Mouse (Mus musculus): ENCODE results near the gene Isg20l2. TPM values are rescaled to one million over a fixed set of nuclear protein-coding genes. Genes with fewer than 3 reads are reported as not detected.

Isg20l2 gene
- polyA plus RNA-seq, 1 experiment from 2014 or later: 21.0 TPM

DNA sequence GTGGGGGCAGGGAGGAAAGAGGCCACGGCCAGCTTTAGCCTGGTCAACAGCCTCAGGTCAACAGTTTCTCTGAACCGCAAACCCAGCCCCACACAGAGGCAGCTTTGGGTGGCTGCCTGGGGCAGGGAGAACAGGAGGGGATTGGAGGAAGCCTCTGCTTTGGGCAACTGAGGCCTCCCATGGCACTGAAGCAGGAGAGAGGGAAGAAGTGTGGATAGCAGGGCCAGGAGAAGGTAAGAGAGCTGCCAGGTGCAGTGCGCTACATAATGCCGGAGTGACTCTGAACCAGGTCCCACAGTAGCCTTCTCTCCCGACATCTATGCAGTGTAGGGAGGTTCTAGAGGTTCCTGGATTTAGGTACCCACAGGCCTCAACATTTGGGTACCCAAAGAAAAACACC is 50.6 kb downstream of the Isg20l2 start:
- no peaks in the 10 kb centered on the region for H3K36me3 ChIP-seq (replicated peaks)
- H3K9me3 ChIP-seq (replicated peaks): no peaks in the 10 kb centered on the region
- H3K27ac ChIP-seq (replicated peaks): no peak overlapping the region
- no peak overlapping the region for H3K4me2 ChIP-seq
- WGBS (ENCODE audit: insufficient replicate concordance): 75% methylated on average over 5 of the region's 5 CpGs
- H3K4me1 ChIP-seq (replicated peaks): peaks cover 29% of the 10 kb centered on the region
- peaks cover 47% of the 10 kb centered on the region for H3K27me3 ChIP-seq
- no peak for ATAC-seq (ENCODE audit: insufficient read depth)
- no peak overlapping the region for H3K9ac ChIP-seq
- H3K4me3 ChIP-seq (replicated peaks): no peak overlapping the region

DNA sequence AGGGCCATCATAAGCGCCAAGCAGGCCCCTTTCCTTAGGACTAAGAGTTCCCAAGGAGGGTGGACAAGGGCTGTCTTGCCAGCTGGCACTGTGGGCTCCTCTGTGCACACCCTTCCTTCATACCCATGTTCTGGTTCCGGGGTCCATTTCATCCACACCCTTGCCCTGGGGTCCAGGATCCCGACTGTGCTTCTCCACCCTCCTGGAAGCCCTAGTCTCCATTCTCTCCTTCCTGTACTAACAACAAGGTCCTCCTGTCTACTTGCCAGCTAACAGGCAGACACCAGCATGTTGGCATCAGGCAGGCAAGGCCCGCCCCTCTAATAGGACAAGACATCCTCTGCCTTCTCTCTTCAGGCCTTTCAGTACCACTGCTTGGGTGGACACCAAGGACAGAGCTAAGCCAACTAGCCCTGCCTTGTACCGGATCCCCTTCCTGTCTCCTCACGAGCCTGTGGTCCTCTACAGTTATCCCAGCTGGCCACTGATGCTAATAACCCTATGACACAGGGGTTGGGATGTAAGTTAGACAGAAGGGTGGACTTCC is 51.2 kb downstream of the Isg20l2 start:
- Histone ChIP-seq H3K27me3 (peaks cover 47% of the 10 kb centered on the region), H3K4me2 (no peak overlapping the region), H3K36me3 (replicated peaks) (no peaks in the 10 kb centered on the region), H3K4me1 (replicated peaks) (peaks cover 30% of the 10 kb centered on the region), H3K27ac (replicated peaks) (no peak overlapping the region), H3K9ac (no peak overlapping the region), H3K4me3 (replicated peaks) (no peak overlapping the region), H3K9me3 (replicated peaks) (no peaks in the 10 kb centered on the region)
- ATAC-seq (ENCODE audit: insufficient read depth): no peak
- 61% methylated on average over 6 of the region's 6 CpGs for WGBS (ENCODE audit: insufficient replicate concordance)

DNA sequence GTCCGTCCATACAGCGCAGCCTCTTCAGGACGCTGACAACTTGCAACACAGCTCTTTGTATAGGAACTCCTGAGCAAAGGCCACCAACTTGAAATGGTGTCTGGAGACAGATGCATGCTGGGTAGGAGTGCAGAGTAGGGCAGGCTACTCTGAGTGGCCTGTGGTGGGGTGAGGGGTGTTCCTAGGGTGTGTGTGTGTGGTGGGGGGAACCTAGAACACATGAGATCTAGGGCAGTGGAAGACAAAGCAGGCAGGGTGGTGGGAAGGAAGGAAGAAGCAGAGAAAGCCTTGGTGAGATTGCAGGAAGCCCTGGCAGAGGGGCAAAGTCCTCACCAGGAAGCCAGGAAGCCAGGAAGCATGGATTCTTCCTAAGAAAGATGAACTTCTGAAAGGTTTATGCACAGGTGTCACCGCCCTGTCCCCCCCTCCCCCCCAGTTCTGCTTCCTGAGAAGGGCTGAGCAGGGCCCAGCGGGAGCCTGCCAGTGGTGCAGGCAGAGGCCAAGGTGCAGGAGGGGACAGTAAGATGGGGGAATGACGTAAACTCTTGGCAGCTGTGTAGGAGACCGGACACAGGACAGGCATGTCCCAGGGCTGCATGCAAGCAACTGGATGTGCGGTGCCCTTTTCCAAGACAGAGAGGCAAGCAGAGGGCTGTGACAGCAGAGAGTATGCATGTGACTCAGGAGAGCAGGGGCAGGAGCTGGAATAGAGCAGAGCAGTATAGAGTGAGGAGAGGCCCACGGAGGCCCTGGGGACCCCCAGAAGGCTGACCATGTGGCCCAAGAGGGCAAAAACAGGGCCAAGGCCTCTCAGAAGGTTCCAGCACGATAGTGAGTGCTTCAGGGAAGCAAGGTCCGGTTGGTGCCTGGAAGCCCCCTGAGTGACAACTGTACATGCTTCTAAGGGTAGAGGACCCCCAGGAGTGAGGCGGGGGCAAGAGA is 52.1 kb downstream of the Isg20l2 start:
- H3K4me2 ChIP-seq: peak overlapping the region; percentile 36
- no peaks in the 10 kb centered on the region for H3K36me3 ChIP-seq (replicated peaks)
- ATAC-seq (ENCODE audit: insufficient read depth): peak; percentile 3; the same call in 1 of the 2 replicates
- H3K9ac ChIP-seq: no peak overlapping the region
- H3K27ac ChIP-seq (replicated peaks): peak overlapping the region; percentile 72
- H3K4me1 ChIP-seq (replicated peaks): peaks cover 39% of the 10 kb centered on the region
- no peaks in the 10 kb centered on the region for H3K9me3 ChIP-seq (replicated peaks)
- H3K27me3 ChIP-seq: peaks cover 44% of the 10 kb centered on the region
- 27% methylated on average over 12 of the region's 12 CpGs for WGBS (ENCODE audit: insufficient replicate concordance)
- no peak overlapping the region for H3K4me3 ChIP-seq (replicated peaks)

DNA sequence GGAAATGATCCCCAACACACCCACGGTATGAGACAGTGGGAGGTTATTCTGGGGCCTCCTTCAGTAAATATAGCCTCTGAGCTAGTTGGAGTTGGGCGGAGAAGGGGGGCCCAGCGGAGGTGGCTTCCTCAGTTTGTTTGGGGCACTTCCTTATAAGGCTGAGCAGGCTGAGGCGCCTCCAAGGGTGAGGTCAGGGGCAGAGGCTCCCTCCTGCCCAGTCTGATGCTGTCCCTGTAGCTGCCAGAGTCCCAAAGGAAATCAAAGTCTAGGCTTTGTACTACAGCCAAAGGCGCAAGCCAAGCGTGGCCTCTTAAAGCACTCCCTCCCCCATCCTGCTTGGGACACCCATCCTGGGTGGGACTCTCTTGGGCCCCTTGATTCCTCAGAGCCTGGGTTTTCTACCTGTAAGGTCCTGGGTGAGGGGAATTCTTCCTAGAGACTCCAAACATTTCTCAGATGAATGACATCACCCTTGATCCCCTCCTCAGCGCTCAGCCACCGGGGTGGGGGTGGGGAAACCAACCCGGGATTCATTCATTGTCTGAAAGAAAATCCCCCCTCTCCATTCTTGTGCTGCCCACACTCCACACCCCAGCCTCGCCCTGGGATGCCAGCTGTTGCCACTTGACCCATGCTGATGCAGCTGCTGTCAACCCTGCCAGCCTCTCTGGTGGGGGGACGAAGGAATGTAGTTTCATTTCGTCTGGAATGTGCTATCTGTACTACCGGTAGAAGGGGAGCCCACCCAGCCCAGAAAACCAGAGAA is 52.9 kb downstream of the Isg20l2 start:
- H3K9ac ChIP-seq: no peak overlapping the region

DNA sequence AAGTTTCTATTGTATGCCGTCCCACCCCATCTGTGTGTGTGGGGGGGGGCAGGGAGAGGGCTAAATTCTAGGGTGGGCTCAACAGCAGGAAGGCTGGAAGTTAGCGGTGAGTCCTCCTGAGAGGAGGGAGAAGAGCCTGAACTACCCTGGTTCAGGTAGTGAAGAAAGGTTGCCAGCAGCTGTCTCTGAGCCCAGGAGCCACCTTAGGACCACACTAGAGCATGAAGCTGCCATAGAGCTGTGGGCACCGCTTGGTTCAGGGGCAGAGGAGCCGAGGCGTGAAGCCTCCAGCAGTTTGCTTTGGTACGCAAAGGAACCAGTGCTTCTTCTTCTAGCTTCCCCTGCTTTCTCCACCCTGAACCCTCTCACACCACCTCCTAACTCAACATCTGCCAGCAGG is 53.5 kb downstream of the Isg20l2 start:
- H3K27me3 ChIP-seq: peaks cover 46% of the 10 kb centered on the region
- no peak overlapping the region for H3K9ac ChIP-seq
- 58% methylated on average over 6 of the region's 6 CpGs for WGBS (ENCODE audit: insufficient replicate concordance)
- H3K9me3 ChIP-seq (replicated peaks): no peaks in the 10 kb centered on the region
- H3K27ac ChIP-seq (replicated peaks): peak overlapping the region; percentile 72; the same call in 1 of the 2 replicates
- no peak overlapping the region for H3K4me3 ChIP-seq (replicated peaks)
- H3K4me2 ChIP-seq: peak overlapping the region; percentile 36; the same call in 1 of the 2 replicates
- no peaks in the 10 kb centered on the region for H3K36me3 ChIP-seq (replicated peaks)
- peaks cover 53% of the 10 kb centered on the region for H3K4me1 ChIP-seq (replicated peaks)
- ATAC-seq (ENCODE audit: insufficient read depth): no peak

More for the DNA sequence above, 52.9 kb downstream of the Isg20l2 start:
- no peaks in the 10 kb centered on the region for H3K9me3 ChIP-seq (replicated peaks)
- peak overlapping the region; percentile 72 for H3K27ac ChIP-seq (replicated peaks)
- no peaks in the 10 kb centered on the region for H3K36me3 ChIP-seq (replicated peaks)
- ATAC-seq (ENCODE audit: insufficient read depth): peak; percentile 49
- H3K4me2 ChIP-seq: peak overlapping the region; percentile 36
- H3K27me3 ChIP-seq: peaks cover 46% of the 10 kb centered on the region
- H3K4me1 ChIP-seq (replicated peaks): peaks cover 48% of the 10 kb centered on the region
- WGBS (ENCODE audit: insufficient replicate concordance): 8% methylated on average over 13 of the region's 13 CpGs
- no peak overlapping the region for H3K4me3 ChIP-seq (replicated peaks)

DNA sequence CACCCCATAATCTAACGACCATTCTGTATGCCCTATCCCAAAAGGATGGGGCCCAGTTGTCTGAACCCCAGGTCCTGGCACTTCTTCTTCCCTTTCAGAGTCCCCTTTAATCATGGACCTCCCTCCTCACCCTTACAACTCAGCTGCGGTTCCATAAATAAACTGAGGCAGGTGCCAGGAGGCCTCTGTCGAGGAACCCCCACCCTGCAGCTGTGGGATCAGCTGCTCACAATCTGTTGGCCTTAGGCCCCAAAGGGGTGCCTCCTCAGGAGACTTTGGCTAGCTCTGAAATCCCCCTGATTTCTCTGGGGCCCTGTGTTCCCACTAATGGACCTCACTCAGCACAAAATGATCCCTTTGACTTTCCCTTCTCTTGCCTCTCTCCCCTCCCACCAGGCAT is 54.0 kb downstream of the Isg20l2 start:
- no peak overlapping the region for H3K4me2 ChIP-seq

DNA sequence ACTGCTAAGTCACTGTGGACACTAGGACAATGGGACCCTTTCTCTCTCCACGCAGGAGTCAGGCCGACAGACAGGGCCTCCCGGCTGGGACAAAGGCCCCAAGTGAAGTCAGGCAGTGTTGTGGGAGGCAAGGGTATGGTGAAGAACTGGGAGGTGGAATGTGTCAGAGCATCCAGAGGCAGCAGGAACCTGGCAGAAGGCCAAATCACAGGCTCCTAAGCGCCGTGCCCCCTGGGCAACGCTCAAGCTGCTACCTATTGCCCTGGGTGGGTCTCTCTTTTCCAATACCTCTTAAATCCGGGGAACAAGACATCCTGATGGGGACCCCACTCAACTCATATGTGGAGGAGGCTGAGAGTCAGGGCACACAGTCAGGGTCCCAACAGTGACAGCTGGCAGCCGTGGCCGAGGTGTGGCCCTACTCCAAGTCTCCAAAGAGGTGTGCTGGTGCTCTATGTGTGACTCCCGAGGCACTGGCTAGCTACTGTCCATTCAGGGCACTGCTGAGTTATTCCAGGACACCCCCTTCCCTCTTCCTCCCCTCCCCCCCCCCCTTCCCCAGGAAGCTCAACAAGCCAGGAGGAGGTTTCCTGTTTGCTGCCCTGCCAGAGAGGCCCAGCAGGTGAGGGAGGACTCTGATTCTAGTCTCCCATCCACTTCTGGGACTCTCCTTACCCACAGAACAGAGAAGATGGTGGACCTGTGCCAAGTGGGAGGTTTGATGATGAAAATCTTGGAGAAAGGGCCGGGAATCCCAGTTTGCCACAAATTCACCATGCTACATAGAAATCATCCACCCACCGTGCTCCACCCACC is 55.6 kb downstream of the Isg20l2 start:
- Histone ChIP-seq H3K27me3 (peaks cover 61% of the 10 kb centered on the region), H3K4me3 (replicated peaks) (no peak overlapping the region), H3K4me1 (replicated peaks) (peaks cover 53% of the 10 kb centered on the region), H3K9ac (no peak overlapping the region), H3K9me3 (replicated peaks) (no peaks in the 10 kb centered on the region), H3K27ac (replicated peaks) (no peak overlapping the region), H3K36me3 (replicated peaks) (no peaks in the 10 kb centered on the region), H3K4me2 (no peak overlapping the region)
- ATAC-seq (ENCODE audit: insufficient read depth): no peak
- WGBS (ENCODE audit: insufficient replicate concordance): 56% methylated on average over 12 of the region's 12 CpGs

More for the DNA sequence above, 54.0 kb downstream of the Isg20l2 start:
- peaks cover 53% of the 10 kb centered on the region for H3K4me1 ChIP-seq (replicated peaks)
- 38% methylated on average over 3 of the region's 3 CpGs for WGBS (ENCODE audit: insufficient replicate concordance)
- ATAC-seq (ENCODE audit: insufficient read depth): no peak
- peak overlapping the region; percentile 72; the same call in 1 of the 2 replicates for H3K27ac ChIP-seq (replicated peaks)
- H3K27me3 ChIP-seq: peaks cover 46% of the 10 kb centered on the region
- H3K36me3 ChIP-seq (replicated peaks): no peaks in the 10 kb centered on the region
- no peak overlapping the region for H3K4me3 ChIP-seq (replicated peaks)
- H3K9me3 ChIP-seq (replicated peaks): no peaks in the 10 kb centered on the region
- no peak overlapping the region for H3K9ac ChIP-seq

DNA sequence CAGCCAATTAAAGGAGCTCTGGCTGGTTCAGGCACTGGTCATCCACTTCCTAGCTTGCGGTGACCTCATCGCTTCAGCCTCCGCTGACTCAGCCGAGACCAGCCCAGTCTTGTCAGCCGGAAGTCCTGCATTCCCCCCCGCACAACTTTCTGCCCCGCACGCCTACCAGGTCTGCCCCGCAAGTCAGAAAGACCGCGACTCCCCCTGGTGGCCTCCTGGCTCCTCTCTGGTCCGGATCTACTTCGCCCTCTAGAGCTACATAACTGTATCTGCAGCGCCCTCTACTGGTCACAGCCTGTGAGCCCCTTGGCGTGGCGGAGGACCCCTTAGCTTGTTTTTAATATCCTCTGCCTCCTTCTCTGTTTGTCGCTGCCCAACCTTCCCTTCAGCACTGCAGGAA is 56.8 kb downstream of the Isg20l2 start:
- Histone ChIP-seq H3K4me1 (replicated peaks) (peaks cover 51% of the 10 kb centered on the region), H3K4me2 (peak overlapping the region; percentile 62), H3K27me3 (peaks cover 73% of the 10 kb centered on the region), H3K27ac (replicated peaks) (no peak overlapping the region), H3K9me3 (replicated peaks) (no peaks in the 10 kb centered on the region), H3K4me3 (replicated peaks) (peak overlapping the region; percentile 33), H3K9ac (no peak overlapping the region), H3K36me3 (replicated peaks) (no peaks in the 10 kb centered on the region)
- 0% methylated on average over 17 of the region's 17 CpGs for WGBS (ENCODE audit: insufficient replicate concordance)
- peak; percentile 56 for ATAC-seq (ENCODE audit: insufficient read depth)

DNA sequence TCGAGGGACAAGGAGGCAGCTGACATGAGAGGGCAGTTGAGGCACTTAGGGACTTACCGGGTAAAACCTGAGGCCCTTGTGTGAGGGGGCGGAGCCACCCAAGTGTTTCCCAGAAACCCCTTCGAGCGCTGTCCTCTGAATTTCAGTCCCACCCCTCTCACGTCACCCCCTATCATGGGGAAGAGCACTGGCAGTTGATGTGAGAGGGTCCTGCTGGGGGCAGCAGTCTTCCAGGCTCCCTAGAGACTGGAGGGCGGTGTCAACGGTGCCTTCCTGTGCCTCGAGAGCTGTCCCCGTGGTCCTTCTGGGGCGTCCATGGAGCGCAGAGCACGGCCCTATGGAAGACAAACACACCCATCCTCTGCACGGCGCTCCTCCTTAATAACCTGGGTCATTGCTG is 57.5 kb downstream of the Isg20l2 start:
- Histone ChIP-seq H3K9ac (no peak overlapping the region), H3K4me2 (peak overlapping the region; percentile 62), H3K27ac (replicated peaks) (no peak overlapping the region), H3K9me3 (replicated peaks) (no peaks in the 10 kb centered on the region), H3K4me3 (replicated peaks) (peak overlapping the region; percentile 33), H3K4me1 (replicated peaks) (peaks cover 43% of the 10 kb centered on the region), H3K36me3 (replicated peaks) (no peaks in the 10 kb centered on the region), H3K27me3 (peaks cover 80% of the 10 kb centered on the region)
- ATAC-seq (ENCODE audit: insufficient read depth): no peak
- under 1% methylated on average over 15 of the region's 15 CpGs for WGBS (ENCODE audit: insufficient replicate concordance)

DNA sequence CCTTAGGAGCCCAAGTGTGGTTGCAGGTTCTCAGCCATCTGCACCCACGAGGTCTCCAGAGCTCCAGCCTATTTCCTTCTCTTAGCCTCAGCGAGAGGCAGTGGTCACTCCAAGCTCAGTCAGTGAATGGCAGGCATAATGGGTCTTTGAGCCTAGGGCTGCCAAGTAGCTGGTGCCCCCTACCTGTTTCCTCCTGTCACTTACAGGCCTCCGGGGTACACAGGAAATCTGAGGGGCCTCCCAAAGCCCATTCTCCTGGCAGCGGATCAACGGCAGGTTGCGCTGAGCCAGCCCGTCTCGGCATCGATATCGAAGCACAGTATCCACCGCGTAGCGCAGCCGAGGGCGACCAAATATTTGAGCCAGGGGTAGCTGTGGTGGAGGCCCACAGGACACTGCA is 58.0 kb downstream of the Isg20l2 start:
- no peak for ATAC-seq (ENCODE audit: insufficient read depth)
- Histone ChIP-seq H3K4me3 (replicated peaks) (peak overlapping the region; percentile 33), H3K9ac (no peak overlapping the region), H3K36me3 (replicated peaks) (no peaks in the 10 kb centered on the region), H3K27ac (replicated peaks) (no peak overlapping the region), H3K9me3 (replicated peaks) (no peaks in the 10 kb centered on the region), H3K4me2 (peak overlapping the region; percentile 62), H3K27me3 (peaks cover 85% of the 10 kb centered on the region), H3K4me1 (replicated peaks) (peaks cover 41% of the 10 kb centered on the region)
- WGBS (ENCODE audit: insufficient replicate concordance): 5% methylated on average over 15 of the region's 15 CpGs

All from liver, embryonic 15.5 days (tissue).